ENCODE assay signal across 9 mouse cellular contexts in the genomic region with DNA sequence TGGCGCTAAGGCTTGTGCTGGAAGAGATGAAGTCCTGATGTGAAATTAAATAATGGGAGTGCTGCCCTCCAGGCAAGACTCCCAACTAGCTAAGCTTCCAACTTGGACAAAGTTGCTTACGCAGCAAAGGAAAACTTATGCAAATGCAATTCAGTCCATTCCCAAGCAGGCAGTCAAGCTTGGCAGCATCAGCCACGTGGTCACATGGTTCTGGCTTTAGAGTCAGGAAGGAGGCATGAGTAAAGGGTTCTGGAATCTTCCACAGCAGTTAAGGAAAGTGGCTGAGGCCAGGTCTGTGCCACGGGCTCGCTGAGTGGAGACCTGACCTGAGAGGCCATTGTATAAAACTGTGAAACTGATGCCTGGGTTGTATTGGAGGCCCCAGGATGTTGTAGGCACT. TPM values are rescaled to one million over a fixed set of nuclear protein-coding genes. Genes with fewer than 3 reads are reported as not detected.
A peak's percentile ranks its signal among the peaks of the same experiment; 100 is the strongest.
DNase-seq lines count a peak whose midpoint lies in the region; ATAC-seq and TF ChIP-seq lines count a peak whose summit lies in the region.
"Had no signal": no experiment of that assay in that cellular context is flagged by ENCODE, and none has a peak within 500 bp of the region (broad histone marks: within the 10 kb centered on the region; RNA-seq: fewer than 3 reads in every experiment).

No protein-coding gene starts in this region.

- no peak for TF ChIP-seq POLR2A in embryonic fibroblast, embryonic 13.5 days (IDR thresholded peaks at IDR 0.05; ENCODE audit: low read depth, low read length)
- no peak for TF ChIP-seq POLR2A in myocyte (IDR thresholded peaks at IDR 0.05; ENCODE audit: insufficient read length, low read depth)

- H3K4me1 ChIP-seq in forebrain, embryonic 16.5 days (replicated peaks; ENCODE audit: control insufficient read depth, insufficient read depth, low read length) = 0 out of 2 replicates have a peak, but pooled peaks cover 3% of the 10 kb centered on the region
- H3K4me1 ChIP-seq in forebrain, embryonic 12.5 days = no peaks in the 10 kb centered on the region
- H3K4me1 ChIP-seq in lung, postnatal 0 days (ENCODE audit: insufficient read depth, low read depth, low read length) = no peaks in the 10 kb centered on the region
- H3K4me1 ChIP-seq in embryonic fibroblast, embryonic 13.5 days (ENCODE audit: control insufficient read depth, insufficient read depth, low read length) = no peaks in the 10 kb centered on the region

- DNase-seq in lung, postnatal 0 days (ENCODE audit: low spot score) = peak; percentile 60
- DNase-seq in lung, adult 18-20 months = no peak
- DNase-seq in yolk sac, embryonic 10.5 days (ENCODE audit: low spot score) = no peak
- DNase-seq in layer of hippocampus, postnatal 36 days = no peak
- DNase-seq: midbrain, embryonic 14.5 days had no signal

- peak; percentile 59 for ATAC-seq in forebrain, embryonic 16.5 days
- ATAC-seq in forebrain, embryonic 12.5 days (ENCODE audit: low FRiP score) = no peak
- ATAC-seq in lung, postnatal 0 days = peak; percentile 25; the same call in 1 of the 2 replicates

- WGBS in forebrain, embryonic 16.5 days = 57% methylated on average over 5 of the region's 5 CpGs
- WGBS in forebrain, embryonic 12.5 days = 74% methylated on average over 5 of the region's 5 CpGs
- WGBS in lung, postnatal 0 days = 52% methylated on average over 5 of the region's 5 CpGs

- H3K4me3 ChIP-seq in forebrain, embryonic 16.5 days (replicated peaks; ENCODE audit: low read length) = no peak overlapping the region
- no peak overlapping the region for H3K4me3 ChIP-seq in forebrain, embryonic 12.5 days (replicated peaks)
- H3K4me3 ChIP-seq in lung, postnatal 0 days (ENCODE audit: low read depth, low read length) = no peak overlapping the region
- no peak overlapping the region for H3K4me3 ChIP-seq in embryonic fibroblast, embryonic 13.5 days (ENCODE audit: insufficient read depth, low read length)
- no peak overlapping the region for H3K4me3 ChIP-seq in myocyte

- TF ChIP-seq CTCF in lung, postnatal 0 days (IDR thresholded peaks at IDR 0.05) = no peak
- no peak for TF ChIP-seq CTCF in embryonic fibroblast, embryonic 13.5 days (IDR thresholded peaks at IDR 0.05; ENCODE audit: borderline replicate concordance, insufficient read depth, low read length)

- no peak overlapping the region for H3K27ac ChIP-seq in forebrain, embryonic 16.5 days (ENCODE audit: low read length)
- no peak overlapping the region for H3K27ac ChIP-seq in forebrain, embryonic 12.5 days
- H3K27ac ChIP-seq in lung, postnatal 0 days (ENCODE audit: low read length) = no peak overlapping the region
- H3K27ac ChIP-seq in embryonic fibroblast, embryonic 13.5 days (ENCODE audit: insufficient read depth, low read length) = peak overlapping the region; percentile 58

- H3K9me3 ChIP-seq in forebrain, embryonic 16.5 days (ENCODE audit: control insufficient read depth, low read length) = no peaks in the 10 kb centered on the region
- no peaks in the 10 kb centered on the region for H3K9me3 ChIP-seq in forebrain, embryonic 12.5 days
- H3K9me3 ChIP-seq in lung, postnatal 0 days (ENCODE audit: low read length) = no peaks in the 10 kb centered on the region

- no peaks in the 10 kb centered on the region for H3K79me2 ChIP-seq in myocyte (ENCODE audit: control insufficient read depth, insufficient read depth)

- no peak overlapping the region for H3ac ChIP-seq in myocyte (ENCODE audit: control insufficient read depth, insufficient read length)

- H3K9ac ChIP-seq in forebrain, embryonic 16.5 days (replicated peaks; ENCODE audit: low read depth, low read length) = no peak overlapping the region
- no peak overlapping the region for H3K9ac ChIP-seq in forebrain, embryonic 12.5 days
- no peak overlapping the region for H3K9ac ChIP-seq in lung, postnatal 0 days (replicated peaks; ENCODE audit: low read depth)

- H3K27me3 ChIP-seq in forebrain, embryonic 16.5 days (replicated peaks; ENCODE audit: control insufficient read depth, insufficient read depth, low read length) = no peaks in the 10 kb centered on the region
- H3K27me3 ChIP-seq in forebrain, embryonic 12.5 days = no peaks in the 10 kb centered on the region
- H3K27me3 ChIP-seq in lung, postnatal 0 days (replicated peaks; ENCODE audit: insufficient read depth, low read length) = no peaks in the 10 kb centered on the region
- no peaks in the 10 kb centered on the region for H3K27me3 ChIP-seq in myocyte (ENCODE audit: control insufficient read depth, insufficient read depth, insufficient read length)

- no peak for TF ChIP-seq EP300 in lung, postnatal 0 days (IDR thresholded peaks at IDR 0.05)

- no peak overlapping the region for H3K4me2 ChIP-seq in forebrain, embryonic 16.5 days (ENCODE audit: low read length)
- no peak overlapping the region for H3K4me2 ChIP-seq in forebrain, embryonic 12.5 days
- H3K4me2 ChIP-seq in lung, postnatal 0 days (replicated peaks; ENCODE audit: low read depth, low read length) = no peak overlapping the region
- no peak overlapping the region for H3K4me2 ChIP-seq in myocyte (ENCODE audit: low read depth)

- H3K36me3 ChIP-seq in forebrain, embryonic 16.5 days (ENCODE audit: control insufficient read depth, insufficient read depth) = no peaks in the 10 kb centered on the region
- H3K36me3 ChIP-seq in forebrain, embryonic 12.5 days (replicated peaks) = no peaks in the 10 kb centered on the region
- no peaks in the 10 kb centered on the region for H3K36me3 ChIP-seq in lung, postnatal 0 days (ENCODE audit: insufficient read depth, low read length)
- H3K36me3 ChIP-seq in myocyte (ENCODE audit: control insufficient read depth, insufficient read depth) = no peaks in the 10 kb centered on the region

TF ChIP-seq in myocyte, 11 proteins besides CTCF, POLR2A, EP300 and RAD21:
- TF ChIP-seq USF1 (IDR thresholded peaks at IDR 0.05; ENCODE audit: low read depth) (peak; percentile 79), TCF3 (IDR thresholded peaks at IDR 0.05; ENCODE audit: insufficient read length, low read depth) (no peak)

RNA-seq across cellular contexts. Expression of a gene that starts 37.6 kb away (rescaled TPM):
- 32.8 and 46.6 TPM in 2 replicates for polyA plus RNA-seq in forebrain, embryonic 16.5 days (2015; fragmentation: Nextera tagmentation; extraction: Ambion mirVana)
- 33.4 and 33.6 TPM in 2 replicates for polyA plus RNA-seq in forebrain, embryonic 12.5 days (2016; fragmentation: Nextera tagmentation; extraction: Ambion mirVana)
- polyA plus RNA-seq in lung, postnatal 0 days (2015; fragmentation: Nextera tagmentation; extraction: Ambion mirVana) = 40.6 and 40.7 TPM in 2 replicates
- polyA plus RNA-seq in embryonic fibroblast, embryonic 13.5 days (2011; ENCODE audit: insufficient read length, low read depth, missing spikeins) = 209 and 226 TPM in 2 replicates
- 107 TPM for polyA plus RNA-seq in myocyte (2012; fragmentation: generic; extraction: Trizol)
- total RNA-seq in layer of hippocampus, postnatal 36 days (2021) = 10 to 100 TPM; 58.0 to 69.5 TPM
